Mouse (Mus musculus): ENCODE measurements at regions not wholly inside any gene's neighbourhood (a gene's known extent, or its start where the extent isn't known, plus 50 kb on each side); places are given as distances from the start of the nearest gene placed in this dataset.

DNA sequence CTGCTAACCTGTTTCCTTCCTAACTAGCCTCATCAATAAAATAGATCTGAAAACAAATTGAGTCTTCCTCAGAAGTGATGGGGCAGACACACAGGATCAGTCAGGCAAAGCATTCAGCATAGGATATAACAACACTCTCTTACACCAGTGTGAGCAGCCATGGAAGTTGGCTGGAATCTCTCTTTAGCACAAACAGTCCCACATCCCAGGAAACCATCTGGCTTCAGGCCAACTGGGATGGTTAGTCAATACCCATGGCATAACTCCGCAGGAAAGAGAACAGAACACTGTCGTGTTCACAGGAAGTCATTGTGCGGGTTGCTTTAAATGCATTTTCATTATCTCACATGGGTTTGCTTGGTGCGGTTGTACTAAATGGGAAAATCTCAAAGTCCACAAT, 256.2 kb upstream of the Rag2 start:
- Histone ChIP-seq H3K4me3 (ENCODE audit: low read depth, low read length) (no peak overlapping the region), H3K27ac (ENCODE audit: low read depth, low read length) (no peak overlapping the region), H3K4me1 (ENCODE audit: control insufficient read depth, insufficient read depth, low read length) (no peaks in the 10 kb centered on the region), H3K27me3 (ENCODE audit: control insufficient read depth, insufficient read depth, low read length) (no peaks in the 10 kb centered on the region), H3K9me3 (ENCODE audit: control insufficient read depth, low read length) (no peaks in the 10 kb centered on the region), H3K36me3 (ENCODE audit: control insufficient read depth, insufficient read depth, low read length) (no peaks in the 10 kb centered on the region), H3K9ac (ENCODE audit: low read length) (no peak overlapping the region), H3K4me2 (no peak overlapping the region)
- ATAC-seq (ENCODE audit: low FRiP score) (no peak), DNase-seq (ENCODE audit: low spot score, missing footprints) (no peak)
- WGBS = 93% methylated on average over 4 of the region's 4 CpGs

DNA sequence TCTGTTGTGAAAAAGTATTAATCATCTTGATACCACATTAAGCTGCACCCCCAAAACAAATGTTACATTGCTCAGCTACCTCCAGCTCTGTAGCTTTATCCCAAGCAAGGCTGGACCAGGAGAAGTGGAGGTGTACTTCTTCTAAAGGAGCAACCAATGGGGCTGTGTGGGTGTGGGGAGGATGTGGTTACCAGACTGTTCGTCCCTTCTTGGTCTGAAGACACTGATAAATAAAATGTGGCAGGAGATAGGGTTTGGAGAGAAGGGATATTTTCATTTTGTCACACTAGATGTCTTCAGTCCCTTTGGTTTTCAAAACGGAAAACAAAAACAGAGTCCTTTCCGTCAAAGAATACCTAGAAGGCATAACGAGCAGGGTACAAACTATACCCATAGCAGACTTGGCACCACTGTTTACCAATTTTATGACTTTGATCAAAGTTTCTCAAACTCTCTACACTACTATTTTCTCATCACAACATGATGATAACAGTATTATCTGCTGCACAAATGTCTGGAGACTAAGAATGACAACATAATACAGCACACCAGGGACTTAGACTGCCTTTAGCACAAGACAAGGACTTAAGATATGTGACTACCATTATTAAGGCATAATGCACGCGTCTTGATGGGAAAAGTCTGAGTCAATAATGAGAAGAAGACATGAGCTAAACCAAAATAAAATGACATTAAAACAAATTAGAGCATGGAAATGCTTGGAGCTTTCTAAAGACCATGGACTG, 253.4 kb upstream of the Rag2 start:
- ATAC-seq (ENCODE audit: low FRiP score) (no peak), DNase-seq (ENCODE audit: low spot score, missing footprints) (no peak)
- no peak overlapping the region for H3K4me3 ChIP-seq (ENCODE audit: low read depth, low read length)
- H3K4me2 ChIP-seq = no peak overlapping the region
- H3K4me1 ChIP-seq (ENCODE audit: control insufficient read depth, insufficient read depth, low read length) = no peaks in the 10 kb centered on the region
- no peaks in the 10 kb centered on the region for H3K9me3 ChIP-seq (ENCODE audit: control insufficient read depth, low read length)
- no peaks in the 10 kb centered on the region for H3K27me3 ChIP-seq (ENCODE audit: control insufficient read depth, insufficient read depth, low read length)
- no peaks in the 10 kb centered on the region for H3K36me3 ChIP-seq (ENCODE audit: control insufficient read depth, insufficient read depth, low read length)
- H3K9ac ChIP-seq (ENCODE audit: low read length) = no peak overlapping the region
- WGBS = 91% methylated on average over 6 of the region's 6 CpGs
- H3K27ac ChIP-seq (ENCODE audit: low read depth, low read length) = no peak overlapping the region

DNA sequence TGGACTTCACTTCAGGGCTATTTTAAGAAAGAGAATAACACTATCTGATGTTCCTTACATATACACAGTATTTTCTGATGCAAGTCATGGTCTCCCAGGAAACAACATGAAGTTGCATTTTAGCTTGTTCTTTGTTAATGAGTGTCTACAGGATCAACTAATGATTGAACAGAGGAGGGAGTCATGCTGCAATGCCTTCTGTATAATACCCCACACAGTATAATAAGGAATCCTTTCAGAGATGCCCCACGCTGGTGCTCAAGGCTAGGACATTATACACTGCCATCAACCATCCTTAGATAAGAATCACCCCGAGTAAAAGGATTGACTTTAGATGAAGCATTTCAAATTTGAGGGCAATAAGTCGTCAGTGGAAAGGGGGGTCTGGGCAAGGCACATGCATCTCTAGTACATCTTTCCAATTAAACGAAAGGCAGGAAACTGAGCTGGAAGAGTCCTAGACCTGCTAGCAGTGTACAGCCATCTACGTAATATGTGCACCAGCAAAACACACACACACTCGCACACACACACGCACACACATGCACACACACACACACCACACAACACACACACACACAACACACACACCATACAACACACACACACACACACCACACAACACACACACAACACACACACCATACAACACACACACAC, 252.6 kb upstream of the Rag2 start:
- ATAC-seq (ENCODE audit: low FRiP score) = no peak
- no peak overlapping the region for H3K9ac ChIP-seq (ENCODE audit: low read length)

DNA sequence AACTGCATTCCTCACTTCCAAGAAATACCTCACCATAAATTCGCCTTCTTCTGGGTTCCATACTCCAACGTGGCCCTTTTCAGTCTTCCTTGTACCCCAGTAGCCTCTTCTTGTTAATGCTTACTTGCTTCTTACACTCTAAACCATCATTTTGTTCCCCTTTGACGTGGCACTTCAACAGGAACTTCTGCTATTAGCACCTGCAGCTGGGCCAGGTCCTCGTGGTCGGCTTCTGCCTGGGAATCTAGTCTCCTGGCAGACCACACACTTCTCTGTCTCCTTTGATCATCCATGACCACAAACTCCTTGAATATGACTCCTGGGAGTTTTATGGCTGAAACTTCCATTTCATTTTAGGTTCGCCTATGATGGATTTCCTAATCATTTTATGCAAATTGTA, 243.9 kb upstream of the Rag2 start:
- no peaks in the 10 kb centered on the region for H3K27me3 ChIP-seq (ENCODE audit: control insufficient read depth, insufficient read depth, low read length)
- no peak overlapping the region for H3K27ac ChIP-seq (ENCODE audit: low read depth, low read length)
- no peak overlapping the region for H3K4me3 ChIP-seq (ENCODE audit: low read depth, low read length)
- WGBS = 83% methylated on average over 6 of the region's 6 CpGs
- no peaks in the 10 kb centered on the region for H3K36me3 ChIP-seq (ENCODE audit: control insufficient read depth, insufficient read depth, low read length)
- no peaks in the 10 kb centered on the region for H3K4me1 ChIP-seq (ENCODE audit: control insufficient read depth, insufficient read depth, low read length)
- no peak overlapping the region for H3K4me2 ChIP-seq
- H3K9ac ChIP-seq (ENCODE audit: low read length) = no peak overlapping the region
- no peak for ATAC-seq (ENCODE audit: low FRiP score)
- no peaks in the 10 kb centered on the region for H3K9me3 ChIP-seq (ENCODE audit: control insufficient read depth, low read length)
- DNase-seq (ENCODE audit: low spot score, missing footprints) = no peak

More for the DNA sequence above, 252.6 kb upstream of the Rag2 start:
- Histone ChIP-seq H3K27ac (ENCODE audit: low read depth, low read length) (no peak overlapping the region), H3K4me1 (ENCODE audit: control insufficient read depth, insufficient read depth, low read length) (no peaks in the 10 kb centered on the region), H3K4me2 (no peak overlapping the region), H3K36me3 (ENCODE audit: control insufficient read depth, insufficient read depth, low read length) (no peaks in the 10 kb centered on the region), H3K4me3 (ENCODE audit: low read depth, low read length) (no peak overlapping the region), H3K27me3 (ENCODE audit: control insufficient read depth, insufficient read depth, low read length) (no peaks in the 10 kb centered on the region), H3K9me3 (ENCODE audit: control insufficient read depth, low read length) (no peaks in the 10 kb centered on the region)
- WGBS = 90% methylated on average over 7 of the region's 7 CpGs
- no peak for DNase-seq (ENCODE audit: low spot score, missing footprints)

DNA sequence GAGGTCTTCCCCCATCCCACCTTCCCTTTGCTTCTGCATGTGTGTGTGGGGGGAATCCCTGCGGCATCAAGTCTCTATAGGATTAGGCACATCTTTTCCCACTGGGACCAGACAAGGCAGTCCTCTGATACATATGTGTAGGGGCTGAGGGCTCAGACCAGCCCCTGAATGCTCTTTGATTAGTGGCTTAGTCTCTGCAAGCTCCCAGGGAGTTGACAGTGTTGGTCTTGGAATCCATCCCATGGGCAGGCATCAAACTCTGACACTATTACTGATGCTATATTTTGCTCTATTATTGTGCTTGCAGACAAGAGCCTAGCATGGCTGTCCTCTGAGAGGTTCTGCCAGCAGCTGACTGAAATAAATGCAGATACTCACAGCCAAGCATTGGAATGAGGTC, 209.5 kb upstream of the Rag2 start:
- H3K9ac ChIP-seq (ENCODE audit: low read length) = no peak overlapping the region
- ATAC-seq (ENCODE audit: low FRiP score) = no peak

DNA sequence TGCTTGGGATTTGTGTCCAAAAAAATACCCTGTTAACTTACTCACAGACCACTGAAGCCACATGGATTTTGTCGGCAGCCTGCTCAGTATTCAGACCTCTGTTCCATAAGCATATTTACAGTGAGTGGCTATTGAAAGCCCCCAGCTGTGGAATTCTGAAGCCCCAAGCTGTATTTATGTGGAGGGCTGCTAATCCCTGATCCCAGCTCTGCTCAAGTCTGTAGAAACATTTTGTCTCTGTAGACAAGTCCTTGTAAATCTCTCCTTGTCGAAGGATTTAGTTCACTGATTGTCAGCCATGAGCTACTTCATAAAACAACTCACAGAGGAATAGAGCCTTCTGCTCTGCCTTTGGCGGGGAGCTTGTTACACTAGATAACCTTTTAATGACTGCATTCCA, 207.8 kb upstream of the Rag2 start:
- H3K27me3 ChIP-seq (ENCODE audit: control insufficient read depth, insufficient read depth, low read length) = no peaks in the 10 kb centered on the region
- H3K4me2 ChIP-seq = no peak overlapping the region
- no peaks in the 10 kb centered on the region for H3K9me3 ChIP-seq (ENCODE audit: control insufficient read depth, low read length)
- 69% methylated on average over 3 of the region's 3 CpGs for WGBS
- H3K27ac ChIP-seq (ENCODE audit: low read depth, low read length) = no peak overlapping the region
- no peak for ATAC-seq (ENCODE audit: low FRiP score)
- H3K9ac ChIP-seq (ENCODE audit: low read length) = no peak overlapping the region
- no peaks in the 10 kb centered on the region for H3K4me1 ChIP-seq (ENCODE audit: control insufficient read depth, insufficient read depth, low read length)
- peak; percentile 56 for DNase-seq (ENCODE audit: low spot score, missing footprints)
- no peak overlapping the region for H3K4me3 ChIP-seq (ENCODE audit: low read depth, low read length)
- no peaks in the 10 kb centered on the region for H3K36me3 ChIP-seq (ENCODE audit: control insufficient read depth, insufficient read depth, low read length)

More for the DNA sequence above, 209.5 kb upstream of the Rag2 start:
- Histone ChIP-seq H3K4me1 (ENCODE audit: control insufficient read depth, insufficient read depth, low read length) (no peaks in the 10 kb centered on the region), H3K36me3 (ENCODE audit: control insufficient read depth, insufficient read depth, low read length) (no peaks in the 10 kb centered on the region), H3K4me2 (no peak overlapping the region), H3K4me3 (ENCODE audit: low read depth, low read length) (no peak overlapping the region), H3K27me3 (ENCODE audit: control insufficient read depth, insufficient read depth, low read length) (no peaks in the 10 kb centered on the region), H3K9me3 (ENCODE audit: control insufficient read depth, low read length) (no peaks in the 10 kb centered on the region), H3K27ac (ENCODE audit: low read depth, low read length) (no peak overlapping the region)
- WGBS = 87% methylated on average over 1 of the region's 1 CpGs
- DNase-seq (ENCODE audit: low spot score, missing footprints) = no peak

DNA sequence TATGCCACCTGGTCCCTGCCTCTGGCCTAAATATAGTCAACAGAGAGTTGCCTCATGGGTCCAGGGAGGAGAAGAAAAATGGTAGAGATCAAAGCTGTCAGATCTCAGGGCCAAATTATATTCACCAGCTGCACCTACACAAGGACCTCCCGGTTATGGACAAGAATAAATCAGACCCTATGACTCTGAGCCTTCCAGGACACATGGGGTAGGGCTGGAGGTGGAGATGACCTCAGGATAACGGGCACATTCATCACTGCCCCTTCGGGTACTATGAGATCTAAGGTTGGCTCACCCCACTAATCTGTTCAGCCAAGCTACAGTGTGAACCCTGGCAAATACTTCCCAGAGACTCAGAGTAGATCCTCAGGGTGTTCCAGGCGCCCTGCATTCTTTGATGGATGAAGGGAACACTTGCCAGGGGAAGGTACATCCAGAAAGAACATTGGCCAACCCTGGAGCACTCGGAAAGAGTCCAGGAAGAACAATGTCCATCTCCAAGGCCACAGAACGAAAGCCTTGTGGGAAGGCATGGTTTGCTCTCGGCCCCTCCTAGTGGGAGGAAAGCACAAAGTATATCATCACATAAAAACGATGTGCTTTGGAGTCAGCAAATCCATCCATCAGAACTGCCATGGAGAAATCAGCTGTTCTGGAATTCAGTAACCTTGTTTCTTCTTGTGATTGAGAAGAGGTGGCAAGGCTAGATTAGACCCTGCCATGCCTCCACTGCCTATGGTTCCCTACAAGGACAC, 191.2 kb upstream of the Rag2 start:
- Histone ChIP-seq H3K4me3 (ENCODE audit: low read depth, low read length) (no peak overlapping the region), H3K4me2 (no peak overlapping the region), H3K36me3 (ENCODE audit: control insufficient read depth, insufficient read depth, low read length) (no peaks in the 10 kb centered on the region), H3K27ac (ENCODE audit: low read depth, low read length) (no peak overlapping the region), H3K9ac (ENCODE audit: low read length) (no peak overlapping the region), H3K9me3 (ENCODE audit: control insufficient read depth, low read length) (no peaks in the 10 kb centered on the region), H3K4me1 (ENCODE audit: control insufficient read depth, insufficient read depth, low read length) (no peaks in the 10 kb centered on the region), H3K27me3 (ENCODE audit: control insufficient read depth, insufficient read depth, low read length) (no peaks in the 10 kb centered on the region)
- DNase-seq (ENCODE audit: low spot score, missing footprints) = peak; percentile 57
- 86% methylated on average over 8 of the region's 8 CpGs for WGBS
- no peak for ATAC-seq (ENCODE audit: low FRiP score)

DNA sequence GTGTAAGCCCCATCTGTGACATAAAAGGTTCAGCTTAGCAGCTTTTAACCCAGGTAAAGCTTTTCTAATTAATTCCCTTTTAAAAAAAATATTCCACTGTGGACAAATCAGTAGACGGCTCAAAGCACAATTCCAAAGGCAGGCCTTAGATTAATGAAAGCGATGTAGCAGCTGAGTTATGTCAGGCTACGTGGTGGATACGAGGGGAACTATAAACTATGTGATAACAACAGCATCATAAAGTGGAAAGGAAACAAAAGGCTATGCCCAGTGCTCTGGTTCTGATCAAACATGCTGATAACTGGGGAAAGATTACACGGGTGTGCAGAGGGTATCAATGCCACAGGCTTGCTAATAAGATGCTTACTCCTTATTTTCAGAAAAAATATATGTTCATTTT, 184.3 kb upstream of the Rag2 start:
- no peak for ATAC-seq (ENCODE audit: low FRiP score)
- no peak for DNase-seq (ENCODE audit: low spot score, missing footprints)
- H3K4me1 ChIP-seq (ENCODE audit: control insufficient read depth, insufficient read depth, low read length) = no peaks in the 10 kb centered on the region
- H3K27ac ChIP-seq (ENCODE audit: low read depth, low read length) = no peak overlapping the region
- WGBS = 85% methylated on average over 5 of the region's 5 CpGs
- no peak overlapping the region for H3K9ac ChIP-seq (ENCODE audit: low read length)
- no peak overlapping the region for H3K4me2 ChIP-seq
- no peak overlapping the region for H3K4me3 ChIP-seq (ENCODE audit: low read depth, low read length)
- H3K9me3 ChIP-seq (ENCODE audit: control insufficient read depth, low read length) = no peaks in the 10 kb centered on the region
- no peaks in the 10 kb centered on the region for H3K36me3 ChIP-seq (ENCODE audit: control insufficient read depth, insufficient read depth, low read length)
- no peaks in the 10 kb centered on the region for H3K27me3 ChIP-seq (ENCODE audit: control insufficient read depth, insufficient read depth, low read length)

DNA sequence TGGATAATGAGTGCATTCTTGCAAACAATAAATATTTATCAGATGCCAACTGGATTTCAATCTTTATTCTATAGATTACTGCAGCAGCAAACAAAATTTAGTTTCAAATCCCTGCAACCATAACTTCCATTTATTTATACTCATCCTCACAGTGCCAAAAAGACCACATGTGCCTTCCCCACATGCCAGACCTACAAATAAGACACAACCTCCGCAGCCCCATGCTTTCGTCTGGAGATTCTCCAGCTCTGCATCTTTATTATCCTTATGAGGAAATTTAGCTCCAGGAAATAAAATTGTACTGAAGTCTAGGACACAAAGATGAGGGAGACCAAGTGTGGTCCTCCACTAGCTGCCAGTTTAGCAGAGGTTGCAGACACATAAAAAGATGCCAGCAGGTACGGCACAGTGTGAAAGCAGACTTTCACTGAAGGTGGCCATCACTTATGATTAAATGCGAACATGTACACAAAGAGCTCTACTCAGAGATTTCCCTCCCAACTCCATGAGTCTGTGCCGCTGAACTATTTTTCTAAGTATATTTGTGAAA, 183.4 kb upstream of the Rag2 start:
- Histone ChIP-seq H3K4me3 (ENCODE audit: low read depth, low read length) (no peak overlapping the region), H3K9me3 (ENCODE audit: control insufficient read depth, low read length) (no peaks in the 10 kb centered on the region), H3K9ac (ENCODE audit: low read length) (no peak overlapping the region), H3K27me3 (ENCODE audit: control insufficient read depth, insufficient read depth, low read length) (no peaks in the 10 kb centered on the region), H3K4me1 (ENCODE audit: control insufficient read depth, insufficient read depth, low read length) (no peaks in the 10 kb centered on the region), H3K4me2 (no peak overlapping the region), H3K36me3 (ENCODE audit: control insufficient read depth, insufficient read depth, low read length) (no peaks in the 10 kb centered on the region), H3K27ac (ENCODE audit: low read depth, low read length) (no peak overlapping the region)
- no peak for DNase-seq (ENCODE audit: low spot score, missing footprints)
- WGBS = 95% methylated on average over 5 of the region's 5 CpGs
- no peak for ATAC-seq (ENCODE audit: low FRiP score)

All from midbrain, embryonic 11.5 days (tissue).